Mouse (Mus musculus) urinary bladder, postnatal 25 days (tissue): ENCODE measurements around the gene Mpped2.

Experiments used
- DNase-seq: peaks from one replicate; pipeline ENCODE4 v3.0.0; 2022; ENCODE audit warnings: low spot score

Mpped2 gene

GRCm38 (mm10) chr2:106857258-106857657 lies 164.2 kb downstream of the Mpped2 start:
- no peak for DNase-seq

DNA sequence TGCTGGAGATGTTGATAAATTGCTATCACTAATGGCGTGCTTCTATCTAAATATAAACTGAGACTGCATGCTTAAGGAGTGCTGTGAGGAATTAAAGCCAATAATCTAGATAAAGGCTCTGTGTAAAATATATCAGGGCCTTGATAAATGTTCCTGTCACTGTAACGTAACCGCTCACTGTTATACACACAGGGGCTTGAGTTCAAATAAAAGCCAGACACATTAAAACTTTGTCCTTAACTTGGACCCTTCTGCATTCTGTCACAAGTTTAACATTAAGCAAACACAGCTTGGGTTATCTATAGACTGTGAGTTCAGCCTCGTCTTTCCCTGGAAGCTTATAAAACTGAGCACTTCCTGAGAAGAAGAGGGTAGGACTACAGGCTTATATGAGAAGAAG lies 164.6 kb downstream of the Mpped2 start:
- no peak for DNase-seq

- DNase-seq = no peak
These were observed 168.0 kb downstream of the Mpped2 start for GRCm38 (mm10) chr2:106860856-106861679.

GRCm38 (mm10) chr2:106863050-106863653 lies 170.1 kb downstream of the Mpped2 start:
- DNase-seq = no peak

DNA sequence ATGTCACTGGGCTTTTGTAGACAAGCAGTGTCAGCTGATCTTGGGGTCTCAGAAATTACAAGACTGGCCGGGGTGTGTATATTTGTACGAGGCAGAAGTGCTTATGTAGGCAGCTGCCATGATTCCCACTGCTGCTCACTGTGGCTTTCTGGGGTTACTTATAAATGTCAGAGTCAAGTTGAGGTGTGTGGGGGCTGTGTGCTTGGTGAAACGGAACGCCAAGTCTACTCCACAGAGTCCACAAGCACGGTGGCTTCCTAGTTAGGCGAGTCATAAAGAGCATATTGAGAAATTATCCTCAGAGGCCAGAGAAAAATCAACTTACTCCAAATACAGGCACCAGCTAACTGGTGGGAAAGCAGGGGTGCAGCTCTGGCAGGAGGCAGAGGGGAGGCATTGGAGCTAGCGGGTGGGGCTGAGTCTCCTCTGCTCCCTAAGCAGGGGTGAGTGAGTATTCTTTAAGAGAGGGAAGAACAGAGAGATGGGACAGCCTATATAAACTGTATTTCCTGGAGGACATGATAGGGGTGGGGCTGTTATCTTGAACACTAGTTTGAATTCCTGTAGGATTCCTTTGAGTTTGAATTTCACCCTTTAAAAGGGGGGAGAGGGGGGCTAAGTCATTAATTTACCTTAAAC lies 172.2 kb downstream of the Mpped2 start:
- no peak for DNase-seq

DNA sequence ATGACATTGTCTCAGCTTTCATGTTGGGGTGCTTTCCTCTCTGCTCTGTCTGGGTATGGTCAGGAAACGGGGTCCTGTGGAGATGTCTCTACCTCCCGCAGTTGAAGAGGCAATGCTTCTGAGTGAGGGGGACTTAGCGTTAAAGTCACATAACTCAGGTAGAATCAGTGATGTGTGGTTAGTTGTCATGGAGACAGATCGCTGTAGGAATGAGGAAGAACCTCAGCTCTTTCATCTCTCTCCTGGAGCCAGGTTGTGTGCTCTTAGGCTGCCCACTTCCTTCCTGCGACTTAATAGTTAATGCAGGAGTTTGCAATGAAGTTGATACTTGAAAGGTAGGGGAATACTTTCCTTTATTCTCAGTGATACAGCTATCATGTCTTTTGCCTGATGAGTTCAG lies 173.2 kb downstream of the Mpped2 start:
- no peak for DNase-seq

GRCm38 (mm10) chr2:106870886-106871285 lies 177.8 kb downstream of the Mpped2 start:
- no peak for DNase-seq

- no peak for DNase-seq
These were observed 180.1 kb downstream of the Mpped2 start for GRCm38 (mm10) chr2:106873166-106873565.

DNA sequence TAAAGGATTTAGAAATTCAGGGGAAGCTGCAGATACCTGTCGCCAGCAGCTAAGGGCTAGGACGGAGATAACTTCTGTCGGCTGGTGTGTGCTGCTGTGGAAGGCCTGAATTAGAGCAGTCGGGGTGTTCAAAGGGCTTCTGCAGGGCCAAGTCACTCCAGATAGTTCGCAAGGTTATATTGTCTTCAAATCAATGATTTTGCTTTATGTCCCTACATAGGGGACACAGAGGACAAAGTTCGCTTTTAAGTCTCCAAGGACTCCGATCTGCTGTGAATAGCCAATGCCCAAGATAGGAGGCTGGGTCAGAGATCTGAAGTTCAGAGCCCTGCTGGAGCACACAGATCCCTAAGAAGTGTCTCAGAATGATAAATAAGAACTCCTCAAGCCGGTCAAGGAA lies 190.3 kb downstream of the Mpped2 start:
- DNase-seq = no peak

DNA sequence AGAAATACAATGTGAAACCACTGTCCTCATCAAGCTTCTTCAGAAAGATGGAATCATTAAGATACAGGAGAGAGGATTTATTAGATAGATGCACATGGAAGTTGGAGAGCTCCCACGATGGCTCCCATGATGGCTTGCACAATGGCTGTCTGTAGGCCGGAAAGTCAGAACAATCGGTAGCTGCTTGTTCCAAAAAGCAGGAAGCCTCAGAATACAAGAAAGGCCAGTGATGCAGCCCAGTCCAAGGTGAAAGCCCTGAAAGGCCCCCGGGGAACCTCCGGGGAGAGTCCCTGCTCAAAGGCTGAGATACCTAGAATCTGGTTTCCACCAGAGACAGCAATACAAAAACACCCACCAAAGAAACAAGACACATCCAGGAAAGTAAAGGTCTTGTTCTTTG lies 195.1 kb downstream of the Mpped2 start:
- DNase-seq = no peak

DNA sequence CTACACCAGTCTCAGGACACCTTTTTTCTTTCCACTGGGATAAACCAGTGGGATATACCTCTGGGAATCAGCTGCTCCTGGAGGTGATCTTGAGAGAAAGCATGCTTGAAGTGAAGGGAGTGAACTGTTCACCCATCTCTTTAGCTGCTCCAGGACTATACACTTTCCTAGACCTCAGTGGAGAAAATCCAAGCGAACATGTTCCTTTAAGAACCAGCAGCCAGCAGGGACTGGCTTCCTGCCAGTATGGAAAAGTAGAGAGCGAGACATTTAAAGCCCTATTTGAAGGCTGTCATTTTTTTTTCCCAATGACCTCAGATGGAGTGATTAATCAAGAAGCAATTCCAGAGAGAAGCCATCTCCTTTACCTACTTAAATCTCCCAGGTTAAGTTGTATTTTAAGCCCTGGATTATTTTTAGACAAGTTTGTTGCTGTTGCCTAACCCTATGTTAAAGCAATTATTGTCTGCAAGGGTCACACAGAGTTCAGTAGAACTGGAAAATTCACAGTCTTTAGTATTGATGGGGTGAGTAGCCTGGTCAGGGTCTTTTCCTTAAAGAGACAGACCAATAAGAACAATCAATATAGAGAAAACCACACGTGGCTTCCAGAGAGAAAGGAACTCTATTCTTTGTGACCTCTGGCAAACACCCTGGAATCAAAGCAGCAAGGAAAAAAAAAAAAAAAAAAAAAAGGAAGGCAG lies 196.4 kb downstream of the Mpped2 start:
- DNase-seq = no peak

GRCm38 (mm10) chr2:106893376-106893775 lies 200.3 kb downstream of the Mpped2 start:
- DNase-seq = no peak

DNA sequence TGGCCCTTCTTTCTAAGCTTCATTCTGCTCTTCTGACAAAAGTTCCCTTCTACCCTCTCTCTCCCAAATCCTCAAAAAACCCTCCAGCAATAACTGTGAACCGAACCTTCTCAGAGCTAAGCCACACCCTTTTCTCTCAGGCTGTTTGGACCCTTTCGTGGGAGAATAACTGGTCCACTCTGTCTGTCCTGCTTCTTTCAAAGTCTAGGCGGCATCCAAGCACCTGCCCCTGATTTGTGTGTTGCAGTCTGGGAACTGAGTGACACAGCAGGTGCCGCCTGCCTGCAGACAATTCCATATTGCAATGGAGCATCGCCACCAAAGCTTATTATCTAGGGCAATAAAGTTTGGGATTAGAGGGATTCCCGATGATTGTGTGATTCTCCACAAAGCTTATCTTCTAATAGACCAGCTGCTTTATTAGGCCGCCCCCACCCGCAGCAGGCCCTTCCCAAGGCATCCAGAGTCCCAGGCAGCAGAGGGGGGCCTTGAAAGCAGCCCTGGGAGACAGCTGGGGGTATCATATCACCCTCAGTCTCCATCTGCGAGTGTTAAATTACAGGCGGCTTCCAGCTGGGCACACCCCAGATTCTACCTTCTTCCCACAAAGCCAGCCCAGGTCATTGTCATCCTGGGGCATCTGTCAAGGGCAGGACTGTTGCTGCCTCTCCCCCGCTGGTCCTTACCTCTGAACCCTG lies 202.4 kb downstream of the Mpped2 start:
- no peak for DNase-seq

DNA sequence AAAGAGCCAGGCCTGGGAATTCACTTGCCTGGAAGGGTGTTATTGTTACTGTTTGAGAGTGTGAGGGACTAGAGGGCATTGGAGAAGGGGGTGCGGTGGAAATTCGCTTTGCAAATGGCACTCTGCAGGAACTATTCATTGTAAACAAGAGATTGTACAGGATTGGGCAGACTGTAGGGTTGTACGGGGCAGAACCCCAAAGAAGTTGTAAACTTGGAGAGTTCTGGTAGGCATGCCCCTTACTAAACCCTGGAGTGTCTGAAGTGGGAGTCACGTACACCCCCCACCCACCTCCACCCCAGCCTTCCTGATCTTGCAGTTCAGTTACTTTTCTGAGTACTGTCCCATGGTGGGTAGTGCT lies 202.9 kb downstream of the Mpped2 start:
- no peak for DNase-seq

- no peak for DNase-seq
These were observed 218.9 kb downstream of the Mpped2 start for GRCm38 (mm10) chr2:106911951-106912480.
